Mouse (Mus musculus): ENCODE data around the gene Usp31.

DNA sequence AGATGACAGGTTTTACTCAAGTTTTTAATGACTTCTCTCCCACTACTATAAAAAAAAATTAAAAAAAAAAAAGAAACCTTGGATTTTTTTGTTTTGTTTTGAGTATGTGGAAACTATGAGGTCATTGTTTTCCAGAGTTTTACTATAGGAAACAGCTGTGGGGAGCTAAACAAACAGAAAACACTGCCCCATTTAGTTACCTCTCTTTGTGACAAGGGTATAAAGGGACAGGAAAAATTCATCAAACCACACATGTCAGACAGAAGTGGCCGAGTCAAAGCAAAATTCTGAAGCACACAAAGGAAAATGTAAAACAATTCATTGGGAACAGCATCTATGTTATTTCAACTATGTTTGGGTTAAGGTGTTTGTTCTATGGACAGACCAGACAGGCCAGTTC, 9.5 kb downstream of the Usp31 start:
- TF ChIP-seq EP300 (IDR thresholded peaks at IDR 0.05; ENCODE audit: low read depth), result no peak
- no peak for TF ChIP-seq CTCF (IDR thresholded peaks at IDR 0.05; ENCODE audit: low read depth)

All from heart, postnatal 0 days (tissue).